Mouse (Mus musculus) CH12.LX (cell line): Measurements from ENCODE around the gene Gm17545.

ENCODE experiments used
- CTCF ChIP-seq, 2 experiments: IDR thresholded peaks in 1 of 2; conservative IDR thresholded peaks in 1 of 2; 2 replicates each; pipeline ENCODE4 v1.5.1; 2011 to 2012; ENCODE audit warnings: low read depth in 2 of 2, low read length in 2 of 2, improper control_type of control experiment in 1 of 2, inconsistent platforms in 1 of 2, mild to moderate bottlenecking in 1 of 2, moderate library complexity in 1 of 2
- EP300 ChIP-seq: IDR thresholded peaks from 2 replicates; pipeline ENCODE4 v1.6.1; 2011; ENCODE audit warnings: low read length, improper control_type of control experiment
- POLR2A ChIP-seq: IDR thresholded peaks from 2 replicates; pipeline ENCODE4 v1.6.1; 2011; ENCODE audit warnings: low read depth, mild to moderate bottlenecking, improper control_type of control experiment, low read length
- TCF12 ChIP-seq: IDR thresholded peaks from 2 replicates; pipeline ENCODE4 v1.6.1; 2014; ENCODE audit warnings: low read depth, mild to moderate bottlenecking, inconsistent platforms, low read length, improper control_type of control experiment
- USF1 ChIP-seq: IDR thresholded peaks from 2 replicates; pipeline ENCODE4 v1.6.1; 2014; ENCODE audit warnings: low read depth, mild to moderate bottlenecking, inconsistent platforms, low read length, improper control_type of control experiment
- ZC3H11A ChIP-seq: IDR thresholded peaks from 2 replicates; pipeline ENCODE4 v1.6.1; 2012; ENCODE audit warnings: low read depth, mild to moderate bottlenecking, inconsistent platforms, low read length, improper control_type of control experiment
- ZNF384 ChIP-seq: IDR thresholded peaks from 2 replicates; pipeline ENCODE4 v1.6.1; 2012; ENCODE audit warnings: low read depth, low read length, improper control_type of control experiment, inconsistent platforms

- TF ChIP-seq POLR2A = peak; percentile 94
- TF ChIP-seq TCF12 = peak; percentile 44; the same call in 1 of the 2 replicates
- no peak for TF ChIP-seq CTCF (conservative IDR thresholded peaks at IDR 0.05 in 1 of 2, IDR thresholded peaks at IDR 0.05 in 1 of 2; ENCODE audit: low read depth in 2 of 2, low read length in 2 of 2)
- TF ChIP-seq ZC3H11A = no peak
- TF ChIP-seq USF1 = no peak
- no peak for TF ChIP-seq EP300
- peak; percentile 94 for TF ChIP-seq ZNF384
Measured at GRCm38 (mm10) chr9:22468170-22468898, 14.2 kb downstream of the Gm17545 start.
